11 mouse cellular contexts compared by ENCODE assay signal in the genomic region with DNA sequence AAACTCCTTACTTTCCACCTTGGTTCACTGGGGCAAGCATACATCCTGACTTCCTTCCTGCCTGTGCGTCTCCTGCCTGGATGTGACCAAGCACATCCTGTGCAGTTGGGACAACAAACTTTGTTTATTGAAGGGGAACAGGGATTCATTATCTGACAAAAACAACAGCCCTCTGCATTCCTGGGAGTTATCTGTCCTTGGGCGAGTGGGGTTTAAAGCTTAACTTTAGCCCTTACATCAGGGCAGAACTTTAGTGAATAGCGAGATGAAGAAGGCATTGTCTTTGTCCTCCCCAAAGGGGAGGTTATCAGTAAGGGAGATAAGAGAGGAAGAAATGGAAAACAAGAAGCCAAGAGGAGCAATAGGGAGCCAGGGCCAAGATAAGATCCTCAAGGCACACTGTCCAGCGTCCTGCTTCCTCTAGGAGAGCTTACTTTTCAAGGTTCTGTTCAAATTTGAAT. TPM values are rescaled to one million over a fixed set of nuclear protein-coding genes. Genes with fewer than 3 reads are reported as not detected.
DNase-seq lines count a peak whose midpoint lies in the region; ATAC-seq lines count a peak whose summit lies in the region.
"Had no signal": no experiment of that assay in that cellular context is flagged by ENCODE, and none has a peak within 500 bp of the region (broad histone marks: within the 10 kb centered on the region; RNA-seq: fewer than 3 reads in every experiment).

No protein-coding gene starts in this region.

- no peaks in the 10 kb centered on the region for H3K27me3 ChIP-seq in heart, embryonic 11.5 days (ENCODE audit: control insufficient read depth, insufficient read depth, low read length)
- H3K27me3 ChIP-seq: hindbrain, embryonic 12.5 days; liver, embryonic 13.5 days had no signal

- peak; percentile 16 for DNase-seq in adrenal gland, adult 8-10 months
- DNase-seq in adrenal gland, postnatal 10 days: no peak
- DNase-seq in heart, postnatal 10 days: no peak
- DNase-seq in ovary, adult 18-20 months (ENCODE audit: low spot score): peak; percentile 41
- DNase-seq in ovary, postnatal 14 days (ENCODE audit: low spot score): no peak
- no peak for DNase-seq in adipocyte (ENCODE audit: low spot score)
- no peak for DNase-seq in left cerebral cortex, postnatal 4 days
- DNase-seq: liver, embryonic 13.5 days; spleen, adult 18-20 months had no signal

- no peak overlapping the region for H3K4me3 ChIP-seq in heart, embryonic 11.5 days (ENCODE audit: low read depth, low read length)
- H3K4me3 ChIP-seq: hindbrain, embryonic 12.5 days; liver, embryonic 13.5 days had no signal

- no peak overlapping the region for H3K9ac ChIP-seq in heart, embryonic 11.5 days (ENCODE audit: low read depth, low read length)
- H3K9ac ChIP-seq: hindbrain, embryonic 12.5 days; liver, embryonic 13.5 days had no signal

- no peak for ATAC-seq in heart, embryonic 11.5 days (replicated peaks; ENCODE audit: insufficient number of reproducible peaks, low FRiP score, low TSS enrichment)

- no peaks in the 10 kb centered on the region for H3K36me3 ChIP-seq in heart, embryonic 11.5 days (ENCODE audit: control insufficient read depth, insufficient read depth, low read length)
- H3K36me3 ChIP-seq: hindbrain, embryonic 12.5 days; liver, embryonic 13.5 days had no signal

- H3K4me2 ChIP-seq in heart, embryonic 11.5 days: no peak overlapping the region
- H3K4me2 ChIP-seq: hindbrain, embryonic 12.5 days; liver, embryonic 13.5 days had no signal

- H3K9me3 ChIP-seq in heart, embryonic 11.5 days (replicated peaks; ENCODE audit: control insufficient read depth, low read length): no peaks in the 10 kb centered on the region
- H3K9me3 ChIP-seq: hindbrain, embryonic 12.5 days; liver, embryonic 13.5 days had no signal

- H3K27ac ChIP-seq in heart, embryonic 11.5 days (ENCODE audit: low read depth, low read length): peak overlapping the region; percentile 35; the same call in 1 of the 2 replicates
- H3K27ac ChIP-seq: hindbrain, embryonic 12.5 days; liver, embryonic 13.5 days had no signal

- intact Hi-C loops in heart, postnatal 10 days (cut with DNase I): no loop called here
- intact Hi-C loops in left cerebral cortex, postnatal 4 days (cut with DNase I): loop anchor here (5.0 kb wide), 1 partner anchor 87 kb away; no protein-coding TSS in a partner anchor

- WGBS in heart, embryonic 11.5 days (ENCODE audit: insufficient replicate concordance): 13% methylated on average over 4 of the region's 4 CpGs

- H3K4me1 ChIP-seq in heart, embryonic 11.5 days (ENCODE audit: control insufficient read depth, insufficient read depth, low read length): peaks cover 5% of the 10 kb centered on the region
- H3K4me1 ChIP-seq: hindbrain, embryonic 12.5 days had no signal

RNA-seq across cellular contexts. Expression of a gene that starts 3.0 kb away (rescaled TPM):
- total RNA-seq in adrenal gland, adult 8-10 months (2022): 1 to 10 TPM; 3.4 to 5.2 (median 4.1) TPM
- 1 to 10 TPM; 2.8 to 4.6 TPM for total RNA-seq in adrenal gland, postnatal 10 days (2021)
- 10.7 and 12.7 TPM in 2 replicates for polyA plus RNA-seq in heart, embryonic 11.5 days (2014; fragmentation: Nextera tagmentation; extraction: Ambion mirVana)
- total RNA-seq in heart, postnatal 10 days (2021): 10 to 100 TPM; 25.3 to 27.8 TPM
- total RNA-seq in left cerebral cortex, postnatal 4 days (2021): 1 to 10 TPM; 6.2 to 8.3 TPM

Comparison
In these comparisons a context has a peak if more than half of its experiments do, and no peak if none do; other contexts are left out.
1. DNase-seq: peak in adrenal gland, adult 8-10 months (single experiment) and ovary, adult 18-20 months (single experiment); none in adrenal gland, postnatal 10 days (single experiment), heart, postnatal 10 days (0 of 2), ovary, postnatal 14 days (single experiment), adipocyte (single experiment) and left cerebral cortex, postnatal 4 days (single experiment).